Mouse (Mus musculus): ENCODE results near the gene Olfr1394.
"Not testable (repeated sequence)": the region's sequence is repeated elsewhere in the genome, so short reads cannot be mapped to it uniquely, and the experiment has no call there.

Gene Olfr1394

DNA sequence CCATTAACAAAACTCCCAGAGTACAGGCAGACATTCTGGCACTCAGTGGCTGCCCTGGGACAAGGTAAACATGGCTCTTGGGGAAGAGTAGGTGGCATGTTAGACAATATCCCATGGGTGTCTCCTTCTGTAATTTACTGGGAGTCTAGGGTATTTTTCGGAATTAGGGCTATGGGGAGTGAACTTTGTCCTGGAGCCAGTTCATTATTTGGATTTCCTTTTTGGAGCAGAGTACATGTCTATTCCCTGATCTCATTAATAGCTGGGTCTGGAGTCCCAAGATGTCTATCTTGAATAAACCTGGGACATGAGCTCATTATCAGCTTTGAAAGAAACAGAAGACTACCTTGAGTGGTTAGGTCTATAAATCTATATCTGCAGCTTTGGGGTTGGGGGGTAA is at the start of gene Olfr1394:
Gene Olfr1394 (plus strand): TSS at position 301 of the 400 bp plus-strand sequence.
- DNase-seq (ENCODE audit: low read depth), result no peak

DNA sequence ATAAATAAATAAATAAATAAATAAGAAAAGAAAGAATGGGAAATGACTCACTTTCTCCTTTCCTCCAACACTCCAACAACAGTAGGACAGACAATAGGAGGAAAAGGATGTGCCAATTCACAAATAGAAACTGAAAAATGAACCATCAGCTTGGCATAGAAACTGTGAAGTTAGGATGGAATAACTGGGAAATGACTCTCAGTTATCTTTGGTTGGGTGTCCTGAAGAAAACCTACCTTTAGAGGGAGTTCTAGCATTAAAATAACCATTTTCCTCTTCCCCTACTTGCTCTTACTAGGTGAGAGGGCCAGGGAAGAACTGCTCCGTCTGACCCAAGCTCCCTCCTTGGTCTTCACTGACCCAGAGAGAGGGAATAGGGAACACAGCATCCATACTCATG is 48.4 kb upstream of the Olfr1394 start:
- no peak for DNase-seq (ENCODE audit: low read depth)

DNA sequence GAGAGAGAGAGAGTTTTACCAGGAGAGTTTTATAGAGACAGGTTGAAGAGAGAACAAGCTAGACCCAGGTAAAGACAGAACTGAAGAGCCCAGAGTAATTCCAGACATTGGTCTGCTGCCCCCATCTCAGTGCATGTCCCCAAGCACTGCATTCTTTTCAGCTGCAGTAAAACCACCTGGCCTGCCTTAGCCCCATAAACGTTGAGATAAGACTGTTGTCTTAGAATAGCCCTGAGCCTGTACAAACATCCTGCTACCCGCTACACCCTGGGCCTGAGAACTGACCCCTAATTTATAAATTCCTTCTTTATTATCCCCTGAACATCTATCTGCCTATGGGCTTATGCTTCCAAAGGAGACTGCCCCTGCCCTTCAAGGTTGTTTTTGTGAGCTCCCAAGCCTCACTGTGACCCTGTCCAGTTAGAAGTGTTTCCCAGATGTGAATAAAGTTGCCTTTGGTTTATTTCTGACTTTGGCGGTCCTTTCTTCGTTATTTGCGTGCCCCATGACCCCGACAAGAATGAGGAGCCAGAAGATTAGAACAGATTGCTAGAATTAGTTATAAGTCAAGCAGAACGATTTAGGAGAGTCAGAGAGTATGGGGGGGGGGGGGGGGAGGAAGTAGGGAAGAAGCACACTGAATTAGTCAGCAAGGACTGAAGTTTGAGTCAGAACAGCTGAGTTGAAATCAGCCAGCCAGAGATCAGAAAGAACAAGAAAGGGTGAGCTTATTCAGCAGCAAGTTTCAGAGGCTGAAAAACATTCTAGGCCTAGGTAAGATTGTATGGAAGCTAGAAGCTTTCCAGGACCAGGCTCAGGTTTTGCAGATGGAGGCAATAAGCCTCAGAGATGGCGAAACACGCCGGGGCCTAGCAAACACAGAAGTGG is 46.3 kb upstream of the Olfr1394 start:
- DNase-seq (ENCODE audit: low read depth), result no peak

DNA sequence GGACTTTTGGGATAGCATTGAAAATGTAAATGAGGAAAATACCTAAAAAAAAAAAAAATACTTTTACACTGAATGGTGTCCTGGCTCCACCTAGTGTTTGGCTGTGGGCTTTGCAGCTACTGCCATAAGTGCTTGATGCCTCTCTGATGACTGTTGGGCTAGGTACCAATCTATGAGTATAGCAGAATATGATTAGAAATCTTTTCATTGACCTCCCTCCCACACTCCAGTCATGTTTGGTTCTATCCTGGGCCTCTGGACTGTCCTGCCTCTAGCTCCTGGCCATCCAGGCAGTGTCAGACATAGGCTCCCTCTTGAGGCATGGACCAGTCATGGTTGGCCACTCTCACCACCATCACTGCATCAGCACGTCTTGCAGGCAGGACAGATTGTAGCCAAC is 45.3 kb upstream of the Olfr1394 start:
- no peak for DNase-seq (ENCODE audit: low read depth)

DNA sequence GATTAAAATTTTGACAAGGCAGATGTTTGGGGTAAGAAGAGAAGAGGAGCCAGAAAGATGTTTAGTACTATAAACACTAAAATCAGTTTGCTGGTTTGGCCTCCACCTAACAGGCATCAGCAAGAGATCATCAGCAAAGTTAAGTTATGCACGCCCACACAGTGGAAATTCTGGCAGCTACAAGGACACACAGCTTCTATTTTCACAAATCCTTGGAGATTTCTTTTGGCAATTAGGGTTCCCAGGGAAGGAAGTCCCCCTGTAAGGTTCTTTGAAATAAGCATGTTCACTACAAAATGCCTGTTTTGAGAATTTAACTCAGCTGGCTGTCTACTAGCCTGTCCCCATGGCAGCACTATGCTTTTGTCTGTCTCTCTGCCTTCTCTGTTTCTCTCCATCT is 43.2 kb upstream of the Olfr1394 start:
- no peak for DNase-seq (ENCODE audit: low read depth)

DNA sequence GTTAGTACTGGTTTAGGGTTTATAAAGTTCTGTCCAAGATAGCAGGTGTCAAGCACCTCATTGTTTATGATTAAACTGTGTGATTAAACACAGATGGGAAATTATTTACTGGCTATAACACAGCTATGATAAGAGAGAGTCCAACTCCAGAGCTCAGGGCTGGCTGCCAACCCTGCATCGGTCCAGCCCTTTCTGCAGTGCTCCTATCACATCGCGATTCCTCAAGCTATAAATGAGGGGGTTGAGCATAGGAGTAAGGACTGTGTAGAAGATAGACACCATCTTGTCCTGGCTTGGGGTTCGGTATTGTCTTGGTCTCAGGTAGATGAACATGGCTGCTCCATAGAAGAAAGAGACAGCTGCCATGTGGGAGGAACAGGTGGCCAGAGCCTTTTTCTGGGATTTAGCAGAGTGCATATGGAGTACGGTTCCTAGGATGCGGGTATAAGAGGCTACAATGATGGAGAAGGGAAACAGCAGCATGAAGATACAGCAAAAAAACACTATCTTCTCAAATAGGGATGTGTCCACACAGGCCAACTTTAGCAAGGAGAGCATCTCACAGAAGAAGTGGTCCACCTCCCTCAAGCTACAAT is 41.5 kb upstream of the Olfr1394 start:
- no peak for DNase-seq (ENCODE audit: low read depth)

DNA sequence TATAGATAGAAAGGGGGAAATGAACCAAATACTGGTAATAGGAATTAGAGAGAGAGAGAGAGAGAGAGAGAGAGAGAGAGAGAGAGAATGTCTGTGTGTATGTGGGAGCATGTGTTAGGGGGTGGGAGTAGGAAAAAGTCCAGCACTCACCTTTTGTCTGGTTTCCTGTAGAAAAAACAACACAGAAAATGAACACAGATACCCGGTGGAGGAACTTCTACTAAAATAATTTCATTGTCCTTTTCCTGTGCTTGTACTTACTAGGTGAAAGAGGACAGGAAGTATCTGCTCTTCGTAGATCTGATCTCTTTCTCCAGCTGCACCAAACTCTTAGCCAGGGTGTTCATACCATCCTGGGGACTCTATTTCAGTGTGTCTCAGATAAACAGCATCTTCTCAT is 40.0 kb upstream of the Olfr1394 start:
- no peak for DNase-seq (ENCODE audit: low read depth)

DNA sequence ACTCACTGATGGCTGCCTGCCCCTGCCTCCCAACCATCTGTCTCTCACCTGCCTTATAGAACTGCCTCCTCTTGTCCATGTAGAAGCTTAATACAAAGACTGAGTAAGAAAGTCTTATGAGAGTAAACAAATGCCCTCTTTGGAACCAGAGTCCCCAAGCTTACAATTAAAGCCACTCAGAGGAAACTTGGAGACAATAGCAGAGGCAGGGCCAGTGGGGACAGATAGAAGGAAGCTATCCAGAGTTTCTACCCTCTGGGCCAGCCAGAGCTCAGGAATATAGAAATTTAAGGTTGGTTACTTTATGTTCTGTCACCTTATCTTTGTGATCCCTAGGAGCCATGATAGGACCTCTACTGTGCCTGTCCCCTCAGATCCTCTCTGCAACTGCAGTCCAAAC is 39.4 kb upstream of the Olfr1394 start, which contains the start of gene Olfr1396:
Gene Olfr1396 (minus strand): TSS at position 101 of the 400 bp plus-strand sequence.
- no peak for DNase-seq (ENCODE audit: low read depth)

DNA sequence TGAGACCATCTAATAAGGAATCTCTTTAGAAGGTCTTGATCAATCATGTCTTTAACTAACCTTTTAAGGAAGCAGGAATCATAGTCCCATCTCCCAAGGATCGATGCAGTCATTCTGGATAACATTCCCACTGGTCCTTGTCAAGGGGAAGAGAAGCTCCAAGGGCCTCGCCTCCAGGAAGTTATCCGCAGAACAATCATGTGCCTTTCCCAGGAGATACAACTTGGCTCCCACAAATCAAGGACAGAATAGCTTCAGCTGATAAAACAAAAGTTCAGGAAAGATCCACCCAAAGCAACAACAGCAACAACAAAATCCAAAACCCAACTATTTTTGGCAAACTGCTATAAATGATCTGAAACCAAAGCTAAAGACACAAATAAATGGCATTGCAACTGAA is 34.5 kb upstream of the Olfr1394 start:
- DNase-seq (ENCODE audit: low read depth), result no peak

DNA sequence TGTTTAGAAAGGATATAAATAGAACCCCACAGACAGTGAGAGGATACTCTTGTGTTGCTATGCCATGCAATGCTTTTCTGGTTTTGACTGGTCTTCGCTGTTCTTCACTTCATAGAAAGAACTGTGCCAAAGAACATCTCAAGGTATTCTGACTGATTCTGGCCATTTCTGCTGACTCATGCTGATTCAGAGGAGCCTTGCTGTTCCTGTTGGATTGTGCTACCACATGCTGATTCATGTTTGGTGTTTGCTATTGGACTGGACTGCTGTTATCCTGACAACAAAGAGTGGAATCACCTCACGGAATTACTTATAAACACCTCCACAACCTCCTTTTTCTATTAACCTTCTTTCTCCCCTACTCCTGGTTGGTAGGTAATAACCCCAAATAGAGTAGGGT is 30.0 kb upstream of the Olfr1394 start:
- DNase-seq (ENCODE audit: low read depth), result no peak

DNA sequence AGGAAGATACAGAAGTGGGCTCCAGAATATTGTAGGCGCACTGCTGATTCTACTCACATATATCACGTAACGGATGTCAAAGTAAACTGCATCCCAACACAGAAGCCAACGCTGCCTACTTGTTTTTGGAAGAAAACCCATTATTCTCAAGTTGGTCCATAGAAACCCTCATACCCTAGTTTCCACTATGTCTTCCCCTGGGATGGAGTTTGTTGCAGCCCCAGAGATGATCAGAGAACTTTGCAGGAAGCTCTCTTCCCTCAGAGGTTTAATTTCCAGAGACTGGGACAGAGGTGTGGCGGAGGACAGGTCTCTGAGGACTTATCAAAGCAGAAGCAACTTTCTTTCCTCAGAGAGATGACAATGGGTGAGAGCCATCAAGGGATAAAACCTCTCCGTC is 12.2 kb upstream of the Olfr1394 start, which contains the start of gene Olfr1395:
Gene Olfr1395 (plus strand): TSS at position 301 of the 400 bp plus-strand sequence.
- no peak for DNase-seq (ENCODE audit: low read depth)

DNA sequence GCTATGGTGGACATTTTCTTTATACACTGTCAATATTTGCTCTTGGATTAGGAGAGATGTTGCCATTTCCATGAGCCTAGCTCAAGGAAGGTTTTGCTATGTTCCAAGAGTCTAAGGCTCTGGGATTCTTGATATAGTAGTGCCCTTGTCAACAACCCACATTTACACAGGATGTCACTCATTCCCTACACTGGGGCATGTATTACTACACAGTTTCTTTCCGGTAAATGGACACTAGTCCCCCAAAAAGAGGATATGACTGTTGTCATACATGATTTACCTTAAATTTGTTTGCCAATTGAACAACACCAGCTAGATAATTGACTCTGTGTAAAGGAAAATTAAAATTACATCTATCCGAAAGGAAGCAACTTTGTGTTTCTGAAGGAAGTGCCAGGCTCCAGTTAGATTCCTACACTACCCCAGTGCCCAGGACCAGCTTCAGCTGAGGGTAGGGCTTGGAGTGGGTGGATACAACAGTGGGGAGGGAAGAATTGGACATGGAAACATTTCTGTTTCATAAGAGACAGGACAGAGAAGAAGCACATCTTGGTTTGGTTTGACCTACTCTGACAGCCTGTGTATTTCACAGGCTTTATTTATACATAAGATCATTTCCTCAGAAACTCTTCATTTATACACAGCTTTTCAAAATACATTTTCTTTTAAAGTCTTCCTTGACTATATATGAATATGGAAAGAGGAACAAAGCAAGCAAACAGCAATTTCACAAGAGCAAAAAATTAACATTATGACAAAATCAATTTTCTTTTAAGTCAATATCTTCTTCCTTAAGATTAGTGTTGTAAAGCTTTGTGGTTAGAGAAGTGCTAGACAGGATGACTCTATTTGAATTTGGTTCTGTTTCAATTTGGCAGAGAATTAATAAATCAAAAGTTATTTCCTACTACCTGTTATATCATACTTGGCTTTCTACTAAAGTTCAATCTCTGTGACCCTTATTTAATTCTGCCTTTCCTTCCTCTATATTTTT is 2.9 kb downstream of the Olfr1394 start:
- no peak for DNase-seq (ENCODE audit: low read depth)

DNA sequence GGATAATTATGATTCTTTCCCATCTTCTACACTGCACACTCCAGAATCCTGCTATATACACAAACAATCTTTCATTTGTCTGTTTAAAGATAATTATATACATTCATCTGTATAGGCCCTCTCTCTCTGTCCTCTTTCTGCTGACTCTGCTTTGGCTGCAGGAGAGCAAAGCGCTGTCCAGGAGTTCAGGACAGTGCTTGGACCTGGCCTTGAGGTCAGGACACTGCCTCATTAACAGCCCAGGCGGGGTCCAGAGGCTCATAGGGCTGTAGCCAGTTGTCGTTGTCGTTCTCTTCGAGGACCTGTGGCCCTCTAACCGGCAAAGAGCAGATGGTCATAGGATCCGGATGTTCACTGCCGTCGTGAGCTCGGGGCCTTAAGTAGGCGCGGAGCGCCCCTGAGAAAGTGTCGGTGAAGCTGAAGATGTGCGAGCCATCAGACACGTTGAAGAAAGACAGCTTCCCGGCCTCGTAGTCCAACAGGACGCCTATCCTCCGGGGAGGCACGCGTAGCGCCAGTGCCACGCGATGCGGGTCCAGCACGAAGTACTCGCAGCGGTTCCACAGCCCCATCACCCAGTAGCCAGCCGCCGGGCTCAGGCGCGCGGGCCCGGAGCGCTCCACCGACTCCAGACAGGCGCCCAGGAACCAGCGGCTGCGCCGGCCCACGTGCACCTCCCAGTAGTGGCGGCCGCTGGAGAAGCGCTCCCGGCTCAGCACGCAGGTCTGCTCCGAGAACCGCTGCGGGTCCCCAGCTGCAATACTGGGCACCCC is 14.8 kb downstream of the Olfr1394 start:
- DNase-seq (ENCODE audit: low read depth), result no peak

DNA sequence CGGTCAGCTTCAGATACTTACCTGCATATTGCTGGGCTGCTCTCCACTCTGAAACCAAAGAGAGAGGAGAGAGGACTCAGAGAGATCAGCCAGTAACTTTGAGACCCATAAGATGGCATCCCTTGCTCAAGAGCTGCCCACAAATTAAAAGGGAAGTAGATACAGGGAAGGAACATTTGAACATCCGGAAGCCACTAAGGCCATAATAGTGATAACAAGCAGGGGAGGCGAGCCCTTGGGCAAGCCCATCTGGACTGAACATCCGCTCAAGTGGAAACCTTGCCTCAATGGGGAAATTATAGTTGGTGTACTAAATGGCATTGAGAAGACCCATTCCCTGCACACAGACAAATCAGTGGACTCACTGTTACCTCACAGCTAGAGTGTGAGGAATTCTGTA is 16.4 kb downstream of the Olfr1394 start:
- DNase-seq (ENCODE audit: low read depth), result no peak

DNA sequence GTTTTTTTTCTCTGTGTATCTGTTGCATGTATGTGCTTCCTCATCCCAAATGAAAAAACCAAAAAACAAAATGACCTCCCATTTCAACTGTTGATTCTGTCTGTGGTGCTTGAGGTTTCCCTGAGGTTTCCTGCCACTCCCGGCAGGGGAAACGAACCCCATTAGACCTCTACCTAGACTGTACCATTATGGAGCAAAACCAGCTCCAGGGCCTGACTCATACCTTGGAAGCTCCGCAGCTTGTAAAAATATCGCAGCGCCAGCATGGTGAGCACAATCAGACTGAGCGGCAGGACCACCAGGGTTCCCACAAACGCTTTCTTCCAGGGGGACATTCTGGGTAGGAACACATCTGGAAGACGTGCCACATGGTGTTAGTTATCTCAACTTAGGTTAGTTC is 21.2 kb downstream of the Olfr1394 start:
- DNase-seq (ENCODE audit: low read depth), result no peak

DNA sequence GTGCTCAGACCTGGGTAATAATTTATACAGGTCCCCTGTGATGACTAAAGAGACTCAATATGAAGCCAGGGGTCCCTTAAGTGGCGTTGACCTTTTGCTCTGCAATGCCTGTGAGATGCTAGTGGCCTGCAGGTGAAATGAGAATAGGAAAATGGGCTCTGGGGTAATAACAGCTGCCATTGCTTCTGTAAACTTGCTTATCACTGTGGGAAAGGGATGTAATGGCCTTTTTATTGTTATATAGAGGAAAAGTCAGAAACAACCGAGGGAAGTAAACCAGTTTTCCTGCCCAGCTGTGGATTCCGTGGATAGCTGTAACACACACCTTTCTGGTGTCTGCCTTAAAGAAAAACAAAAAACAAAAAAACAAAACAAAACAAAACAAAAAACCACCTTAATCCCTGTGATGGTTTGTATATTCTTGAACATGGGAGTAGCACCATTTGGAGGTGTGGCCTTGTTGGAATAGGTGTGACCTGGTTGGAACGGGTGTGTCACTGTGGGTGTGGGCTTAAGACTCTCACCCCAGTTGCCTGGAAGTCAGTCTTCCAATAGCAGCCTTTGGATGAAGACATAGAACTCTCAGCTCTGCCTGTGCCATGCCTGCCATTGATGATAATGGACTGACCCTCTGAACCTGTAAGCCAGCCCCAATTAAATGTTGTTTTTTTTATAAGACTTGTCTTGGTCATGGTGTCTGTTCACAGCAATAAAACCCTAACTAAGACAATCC is 22.0 kb downstream of the Olfr1394 start:
- DNase-seq (ENCODE audit: low read depth), result not testable (repeated sequence)

DNA sequence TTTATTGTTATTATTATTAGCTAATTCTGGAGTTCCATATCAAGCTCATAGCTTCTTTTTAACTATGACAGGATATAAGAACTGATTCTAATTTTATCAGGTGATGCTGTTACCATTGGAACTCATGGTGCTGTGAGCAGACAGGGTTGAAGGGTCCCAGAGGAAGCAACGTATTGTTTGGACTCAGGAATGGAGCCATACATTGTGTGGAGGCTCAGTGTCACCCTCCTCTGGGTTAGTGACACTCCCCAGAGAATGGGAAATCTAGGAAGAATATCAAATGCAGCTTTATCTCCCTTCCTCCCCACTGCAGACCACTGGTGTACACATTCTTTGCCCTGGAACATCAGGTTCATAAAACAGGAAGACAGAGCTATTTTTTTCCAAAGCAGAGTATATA is 29.0 kb downstream of the Olfr1394 start:
- DNase-seq (ENCODE audit: low read depth), result no peak

DNA sequence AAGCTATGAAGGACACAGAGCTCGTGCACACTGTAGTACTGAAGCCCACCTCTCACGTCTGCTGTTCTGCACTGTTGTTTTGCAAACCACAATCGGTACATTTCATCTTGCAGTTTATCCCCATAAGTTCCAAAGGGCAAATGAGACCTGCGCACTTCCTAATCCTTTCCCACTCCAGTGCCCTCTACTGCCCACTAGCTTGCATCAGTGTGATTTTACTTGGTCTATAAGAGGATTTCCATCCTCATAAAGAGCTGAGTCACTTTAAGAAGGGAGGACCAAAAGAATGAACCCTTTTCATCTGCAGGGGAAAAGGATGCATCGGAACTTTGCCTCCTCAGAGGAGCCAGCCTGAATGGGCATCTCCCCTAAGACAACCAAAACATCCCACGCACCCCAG is 32.3 kb downstream of the Olfr1394 start:
- no peak for DNase-seq (ENCODE audit: low read depth)

DNA sequence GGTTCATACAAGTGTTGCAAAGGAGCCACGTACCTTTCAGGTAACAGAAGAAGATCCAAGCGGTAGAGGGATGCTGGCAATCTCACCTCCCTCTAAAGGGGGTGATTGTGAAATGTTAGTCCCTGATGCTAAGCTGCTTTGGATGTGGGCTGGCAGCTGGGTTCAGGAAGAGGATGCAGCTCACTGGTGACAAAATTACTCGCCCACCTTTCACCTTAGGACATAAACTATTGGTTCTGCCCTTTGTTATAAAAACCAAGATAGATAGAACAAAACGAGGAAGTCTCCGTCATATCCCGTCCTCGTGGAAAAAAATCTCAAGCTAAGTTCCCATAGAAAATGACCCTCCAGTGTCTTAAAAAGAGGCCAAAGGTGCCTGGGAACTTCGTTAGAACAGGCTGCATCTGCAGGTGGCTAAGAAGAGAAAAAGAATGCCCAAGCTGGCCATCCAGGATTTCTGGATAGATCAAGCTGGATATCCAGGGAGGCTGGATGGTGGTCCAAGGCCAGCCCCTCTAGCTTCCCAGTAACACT is 32.8 kb downstream of the Olfr1394 start, which contains the start of gene Btnl9:
Gene Btnl9 (minus strand): TSS at position 205 of the 534 bp plus-strand sequence.
- no peak for DNase-seq (ENCODE audit: low read depth)

DNA sequence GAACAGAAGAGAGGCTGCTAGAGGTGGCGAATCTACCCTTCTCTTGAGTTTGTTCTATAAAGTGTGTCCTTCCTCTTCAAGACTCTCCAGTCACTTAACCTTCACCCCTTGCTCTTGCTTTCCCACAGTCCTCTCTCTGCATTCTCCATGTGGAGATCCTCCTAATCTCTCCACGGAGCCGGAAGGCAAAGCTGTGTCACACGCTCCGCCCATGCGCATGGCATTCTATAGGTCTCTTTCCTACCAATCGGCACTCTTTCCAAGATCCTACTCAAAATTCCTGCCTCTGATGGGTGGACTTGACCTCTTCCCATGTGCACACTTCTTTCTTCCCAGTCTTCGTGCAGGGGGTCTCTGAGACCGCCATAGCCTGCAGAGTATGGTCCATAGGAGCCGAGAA is 33.5 kb downstream of the Olfr1394 start:
- no peak for DNase-seq (ENCODE audit: low read depth)
